10 mouse cellular contexts compared by ENCODE assay signal in genomic region chr7:46997644-46998395, GRCm38 (mm10). TPM values are rescaled to one million over a fixed set of nuclear protein-coding genes. Genes with fewer than 3 reads are reported as not detected.
A peak's percentile ranks its signal among the peaks of the same experiment; 100 is the strongest.
DNase-seq lines count a peak whose midpoint lies in the region; ATAC-seq and TF ChIP-seq lines count a peak whose summit lies in the region.
"Had no signal": no experiment of that assay in that cellular context is flagged by ENCODE, and none has a peak within 500 bp of the region (broad histone marks: within the 10 kb centered on the region; RNA-seq: fewer than 3 reads in every experiment).

No protein-coding gene starts in this region.

- intact Hi-C loops in heart, postnatal 25 days (cut with DNase I): no loop called here

- DNase-seq in heart, adult 11 months: peak; percentile 97
- DNase-seq in heart, postnatal 25 days (ENCODE audit: low spot score): no peak
- peak; percentile 71 for DNase-seq in cerebellum, adult 11 months
- no peak for DNase-seq in liver, embryonic 14.5 days (ENCODE audit: low read depth in 3 of 3, low spot score in 3 of 3)
- no peak for DNase-seq in lung, postnatal 25 days (ENCODE audit: low spot score)
- DNase-seq in layer of hippocampus, adult 9-11 months: no peak
- no peak for DNase-seq in testis, postnatal 14 days (ENCODE audit: low spot score)

- peak; percentile 63; the same call in 1 of the 2 replicates for ATAC-seq in heart, embryonic 12.5 days (ENCODE audit: insufficient number of reproducible peaks, low FRiP score)
- ATAC-seq in liver, embryonic 14.5 days (ENCODE audit: insufficient read depth): no peak

- no peak overlapping the region for H3K27ac ChIP-seq in heart, embryonic 12.5 days (ENCODE audit: poor library complexity, severe bottlenecking)
- H3K27ac ChIP-seq in liver, embryonic 14.5 days: peak overlapping the region; percentile 73; the same call in 1 of the 2 replicates

- H3K36me3 ChIP-seq in heart, embryonic 12.5 days: peaks cover 64% of the 10 kb centered on the region
- H3K36me3 ChIP-seq in liver, embryonic 14.5 days (replicated peaks; ENCODE audit: control insufficient read depth, insufficient read depth, low read depth): peaks cover 58% of the 10 kb centered on the region

- no peak overlapping the region for H3K4me2 ChIP-seq in heart, embryonic 12.5 days
- H3K4me2 ChIP-seq in liver, embryonic 14.5 days (ENCODE audit: low read depth): peak overlapping the region; percentile 45; the same call in 1 of the 2 replicates

- no peak overlapping the region for H3K9ac ChIP-seq in heart, embryonic 12.5 days
- peak overlapping the region; percentile 16; the same call in 1 of the 2 replicates for H3K9ac ChIP-seq in liver, embryonic 14.5 days (replicated peaks)

- WGBS in heart, embryonic 12.5 days: 74% methylated on average over 21 of the region's 21 CpGs
- 76% methylated on average over 21 of the region's 21 CpGs for WGBS in liver, embryonic 14.5 days (ENCODE audit: insufficient replicate concordance)

- no peaks in the 10 kb centered on the region for H3K27me3 ChIP-seq in heart, embryonic 12.5 days (replicated peaks)
- no peaks in the 10 kb centered on the region for H3K27me3 ChIP-seq in liver, embryonic 14.5 days (ENCODE audit: control insufficient read depth, insufficient read depth, low read length)

- no peak for TF ChIP-seq CTCF in liver, embryonic 14.5 days (IDR thresholded peaks at IDR 0.05; ENCODE audit: low read depth)

- H3K4me3 ChIP-seq in heart, embryonic 12.5 days: no peak overlapping the region
- no peak overlapping the region for H3K4me3 ChIP-seq in liver, embryonic 14.5 days (ENCODE audit: insufficient read depth in 1 of 2, low read depth in 2 of 2, low read length in 2 of 2)

- H3K9me3 ChIP-seq in heart, embryonic 12.5 days (replicated peaks): no peaks in the 10 kb centered on the region
- no peaks in the 10 kb centered on the region for H3K9me3 ChIP-seq in liver, embryonic 14.5 days (ENCODE audit: control insufficient read depth, low read length)

- TF ChIP-seq EP300 in liver, embryonic 14.5 days (IDR thresholded peaks at IDR 0.05; ENCODE audit: low read depth): no peak

- H3K4me1 ChIP-seq in heart, embryonic 12.5 days (replicated peaks): peaks cover 42% of the 10 kb centered on the region
- H3K4me1 ChIP-seq in liver, embryonic 14.5 days (replicated peaks; ENCODE audit: control insufficient read depth in 2 of 2, insufficient read depth in 2 of 2, low read length in 1 of 2): peaks cover 49 to 59% of the 10 kb centered on the region in 2 experiments

RNA-seq across cellular contexts. Expression of gene Spty2d1, which starts 10.4 kb away (rescaled TPM):
- total RNA-seq in heart, postnatal 25 days (2021): 1 to 10 TPM; 7.3 to 7.9 TPM
- 19.4 and 19.8 TPM in 2 replicates for polyA plus RNA-seq in heart, embryonic 12.5 days (2016; fragmentation: Nextera tagmentation; extraction: Ambion mirVana)
- 3.5 and 5.9 TPM in 2 replicates for polyA plus RNA-seq in liver, embryonic 14.5 days (2012; rRNA removed)
- polyA plus RNA-seq in liver, embryonic 14.5 days (2014; fragmentation: Nextera tagmentation; extraction: Ambion mirVana): 10.1 and 10.4 TPM in 2 replicates

RNA-seq across cellular contexts. Expression of gene Gm9999, which starts 14.4 kb away (rescaled TPM):
- not detected for total RNA-seq in heart, postnatal 25 days (2021)
- polyA plus RNA-seq in heart, embryonic 12.5 days (2016; fragmentation: Nextera tagmentation; extraction: Ambion mirVana): not detected in 2 replicates
- polyA plus RNA-seq in liver, embryonic 14.5 days (2012; rRNA removed): not detected in 2 replicates
- not detected in 2 replicates for polyA plus RNA-seq in liver, embryonic 14.5 days (2014; fragmentation: Nextera tagmentation; extraction: Ambion mirVana)
- total RNA-seq: left cerebral cortex, postnatal 36 days had no signal
- polyA plus RNA-seq: stomach, embryonic 16.5 days had no signal

RNA-seq across cellular contexts. Expression of gene Uevld, which starts 39.5 kb away (rescaled TPM):
- 10 to 100 TPM in 1 of 2 experiments, 1 to 10 TPM in 1; 8.2 to 10.8 TPM for total RNA-seq in heart, postnatal 25 days (2021)
- polyA plus RNA-seq in heart, embryonic 12.5 days (2016; fragmentation: Nextera tagmentation; extraction: Ambion mirVana): 10.0 TPM in 2 replicates
- polyA plus RNA-seq in liver, embryonic 14.5 days (2012; rRNA removed): 2.8 and 3.9 TPM in 2 replicates
- 5.8 and 6.4 TPM in 2 replicates for polyA plus RNA-seq in liver, embryonic 14.5 days (2014; fragmentation: Nextera tagmentation; extraction: Ambion mirVana)

RNA-seq across cellular contexts. Expression of gene Tmem86a, which starts 52.6 kb away (rescaled TPM):
- 10 to 100 TPM; 23.7 to 31.8 TPM for total RNA-seq in heart, postnatal 25 days (2021)
- polyA plus RNA-seq in heart, embryonic 12.5 days (2016; fragmentation: Nextera tagmentation; extraction: Ambion mirVana): 19.2 and 22.0 TPM in 2 replicates
- 12.6 and 14.8 TPM in 2 replicates for polyA plus RNA-seq in liver, embryonic 14.5 days (2012; rRNA removed)
- 16.6 and 16.9 TPM in 2 replicates for polyA plus RNA-seq in liver, embryonic 14.5 days (2014; fragmentation: Nextera tagmentation; extraction: Ambion mirVana)

Comparison
In these comparisons a context has a peak if more than half of its experiments do, and no peak if none do; other contexts are left out.
1. DNase-seq: peak in heart, adult 11 months (single experiment) and cerebellum, adult 11 months (single experiment); none in heart, postnatal 25 days (single experiment), liver, embryonic 14.5 days (0 of 3), lung, postnatal 25 days (single experiment), layer of hippocampus, adult 9-11 months (single experiment) and testis, postnatal 14 days (single experiment).